Mouse (Mus musculus) spleen, postnatal 4 days (tissue): ENCODE measurements around the gene Cdyl.

ENCODE experiments used
- DNase-seq, 2 experiments: peaks; one replicate each; pipeline ENCODE4 v3.0.0; 2022; ENCODE audit warnings: low spot score in 2 of 2

Gene Cdyl

DNA sequence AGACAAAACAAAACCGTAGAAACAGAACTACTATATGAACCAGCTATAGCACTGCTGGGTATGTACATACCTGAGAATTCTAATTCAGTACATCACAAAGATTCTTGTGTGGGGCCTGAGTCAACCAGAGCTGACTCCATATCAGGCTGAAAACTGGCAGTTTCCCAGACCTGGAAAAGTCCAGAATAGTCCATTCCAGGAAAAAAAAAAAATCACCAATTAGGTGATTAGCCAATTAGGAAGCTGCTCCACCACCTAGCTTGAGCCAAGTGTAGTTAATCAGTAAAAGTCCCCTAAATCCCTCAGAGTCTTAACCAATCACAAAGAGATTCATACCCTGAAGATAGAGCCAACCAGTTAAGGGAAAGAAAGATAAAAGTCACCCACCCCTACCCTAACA is 251.8 kb downstream of the Cdyl start:
- DNase-seq = no peak
